Mouse (Mus musculus): Measurements from ENCODE around the gene Slc35c2.

DNA sequence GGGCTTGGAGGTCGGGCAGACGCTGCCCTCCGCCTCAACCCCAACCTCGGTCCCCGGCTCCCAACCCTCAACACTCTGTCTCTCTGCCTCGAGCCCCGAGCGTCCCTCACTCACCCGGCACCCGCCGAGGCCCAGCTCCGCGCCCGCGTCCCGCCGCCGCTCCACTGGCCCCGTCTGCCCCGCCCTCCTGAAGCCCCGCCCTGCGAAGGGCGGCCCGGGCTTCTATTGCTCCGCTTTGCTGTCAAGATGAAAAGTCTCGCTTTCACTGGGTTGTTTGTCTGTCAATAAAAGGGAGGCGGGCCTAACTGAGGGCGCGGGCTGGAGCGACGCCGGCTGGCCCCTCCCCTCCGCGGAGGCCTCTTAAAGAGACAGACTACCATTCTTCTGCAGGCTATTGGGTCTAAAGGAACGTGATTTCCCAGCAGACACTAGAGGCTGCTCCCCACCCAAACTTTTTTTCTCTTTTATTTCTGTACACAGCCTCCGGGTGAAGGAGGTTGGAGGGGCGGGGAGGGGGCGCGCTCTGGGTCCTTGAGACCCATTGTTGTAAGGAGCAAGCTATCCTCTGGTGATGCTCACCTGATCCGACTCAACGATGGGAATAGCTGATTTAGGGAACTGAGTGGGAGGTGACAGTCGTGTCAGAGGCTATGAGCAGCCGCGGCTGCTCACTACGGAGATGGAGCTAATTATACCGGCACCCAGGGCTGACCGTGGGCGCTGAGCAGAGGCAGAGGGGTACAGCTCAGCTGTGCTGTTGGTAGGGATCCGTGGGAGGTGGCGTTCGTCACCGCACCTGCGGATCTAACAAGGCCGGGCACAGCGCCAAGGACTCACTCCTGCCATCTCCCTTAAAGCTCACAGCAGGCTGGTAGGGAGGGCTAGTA, 38.9 kb upstream of the Slc35c2 start, which contains the start of gene Elmo2:
- TF ChIP-seq MAX (IDR thresholded peaks at IDR 0.05) (no peak), CTCF (IDR thresholded peaks at IDR 0.05; ENCODE audit: control insufficient read depth, insufficient read depth, insufficient read length) (no peak), USF1 (IDR thresholded peaks at IDR 0.05; ENCODE audit: low read depth) (no peak), CEBPB (IDR thresholded peaks at IDR 0.05; ENCODE audit: low read depth) (no peak), MYOG (IDR thresholded peaks at IDR 0.05; ENCODE audit: control insufficient read depth, extremely low read depth, insufficient read length) (no peak)
